Mouse (Mus musculus) hindbrain, postnatal 0 days (tissue): Measurements from ENCODE around the gene Tmx2. TPM values are rescaled to one million over a fixed set of nuclear protein-coding genes. Genes with fewer than 3 reads are reported as not detected.

ENCODE experiments used
- ATAC-seq: fragments of 200-750 bp; cut with Nextera tagmentation; 2 replicates; pipeline ENCODE4 v1.8.0; 2017; ENCODE audit warnings: mild to moderate bottlenecking, moderate TSS enrichment, moderate library complexity
- DNase-seq: peaks from one replicate; pipeline ENCODE4 v3.0.0-alpha.2; 2015; ENCODE audit warnings: low spot score
- H3K27ac ChIP-seq: fragments of 300-500 bp; sonication (generic); 2 replicates; pipeline ENCODE4 v1.5.1; 2014; ENCODE audit warnings: mild to moderate bottlenecking
- H3K27me3 ChIP-seq: fragments of 300-500 bp; sonication (generic); 2 replicates; pipeline ENCODE4 v1.6.1; 2014; ENCODE audit warnings: low read length, mixed read lengths; ENCODE audit not compliant: insufficient read depth
- H3K36me3 ChIP-seq: fragments of 300-500 bp; sonication (generic); 2 replicates; pipeline ENCODE4 v1.6.1; 2014; ENCODE audit warnings: low read length, mixed read lengths; ENCODE audit not compliant: insufficient read depth
- H3K4me1 ChIP-seq: fragments of 300-500 bp; sonication (generic); 2 replicates; pipeline ENCODE4 v1.6.1; 2014; ENCODE audit warnings: antibody characterized with exemption, low read length, mixed read lengths; ENCODE audit not compliant: insufficient read depth
- H3K4me2 ChIP-seq: fragments of 300-500 bp; sonication (generic); 2 replicates; pipeline ENCODE4 v1.6.1; 2014; ENCODE audit warnings: low read depth, mild to moderate bottlenecking, low read length, moderate library complexity, mixed read lengths
- H3K4me3 ChIP-seq: fragments of 300-500 bp; sonication (generic); 2 replicates; pipeline ENCODE4 v1.5.1; 2014; ENCODE audit warnings: low read length
- H3K9ac ChIP-seq: fragments of 300-500 bp; sonication (generic); replicated peaks from 2 replicates; pipeline ENCODE4 v1.6.1; 2014; ENCODE audit warnings: mild to moderate bottlenecking, low read length, moderate library complexity, mixed read lengths
- H3K9me3 ChIP-seq: fragments of 300-500 bp; sonication (generic); 2 replicates; pipeline ENCODE4 v1.6.1; 2016; ENCODE audit warnings: low read length, mixed read lengths
- CTCF ChIP-seq: IDR thresholded peaks from 2 replicates; pipeline ENCODE4 v1.5.1; 2016; ENCODE audit warnings: antibody characterized with exemption, control low read depth, low read depth
- WGBS: fragments of 180-500 bp; shearing (Covaris S2); extraction: QIAGEN DNeasy Blood & Tissue Kit; methylation state at CpG from one replicate; pipeline ENCODE4 v1.1.7; 2014; 5-methylcytosine and 5-hydroxymethylcytosine counted together
- polyA plus RNA-seq: library from polyadenylated mRNA; unstranded; fragments of >200 nt; fragmentation: Nextera tagmentation; extraction: Ambion mirVana; gene quantifications from 2 replicates; pipeline ENCODE4 v1.2.1, GENCODE M21; 2015
- total RNA-seq: library from RNA; depleted of rRNA; stranded (reverse); fragments of >200 nt; gene quantifications from 2 replicates; pipeline ENCODE4 v1.2.3, GENCODE M21; 2014

Gene Tmx2
- total and polyA plus RNA-seq, 2 experiments from 2014 or later: 133 to 347 TPM

- DNase-seq: no peak
- no peaks in the 10 kb centered on the region for H3K27me3 ChIP-seq
- TF ChIP-seq CTCF: no peak
- H3K9me3 ChIP-seq: no peaks in the 10 kb centered on the region
- H3K9ac ChIP-seq: peak overlapping the region; percentile 95
- peak overlapping the region; percentile 97 for H3K4me3 ChIP-seq
- no peak for ATAC-seq
- 0 out of 2 replicates have a peak, but pooled peaks cover 6% of the 10 kb centered on the region for H3K4me1 ChIP-seq
- peak overlapping the region; percentile 94 for H3K4me2 ChIP-seq
- 1% methylated on average over 13 of the region's 26 CpGs for WGBS
- peaks cover 10% of the 10 kb centered on the region; the same call in 1 of the 2 replicates for H3K36me3 ChIP-seq
- peak overlapping the region; percentile 97 for H3K27ac ChIP-seq
These were observed 35.5 kb upstream of the Tmx2 start for GRCm38 (mm10) chr2:84714422-84714810.

- no peak overlapping the region for H3K4me3 ChIP-seq
- no peak overlapping the region for H3K9ac ChIP-seq
- no peaks in the 10 kb centered on the region for H3K27me3 ChIP-seq
- no peak overlapping the region for H3K4me2 ChIP-seq
- H3K36me3 ChIP-seq: peaks cover 21% of the 10 kb centered on the region
- H3K4me1 ChIP-seq: 0 out of 2 replicates have a peak, but pooled peaks cover 6% of the 10 kb centered on the region
- 90% methylated on average over 2 of the region's 2 CpGs for WGBS
- H3K27ac ChIP-seq: no peak overlapping the region
- ATAC-seq (no peak), DNase-seq (no peak)
- no peak for TF ChIP-seq CTCF
- H3K9me3 ChIP-seq: no peaks in the 10 kb centered on the region
These were observed 33.0 kb upstream of the Tmx2 start for GRCm38 (mm10) chr2:84711898-84712297.

GRCm38 (mm10) chr2:84707523-84707922, 28.6 kb upstream of the Tmx2 start:
- no peak for ATAC-seq
- Histone ChIP-seq H3K4me1 (no peaks in the 10 kb centered on the region), H3K9me3 (no peaks in the 10 kb centered on the region), H3K36me3 (peaks cover 21% of the 10 kb centered on the region), H3K27ac (no peak overlapping the region), H3K4me3 (no peak overlapping the region), H3K4me2 (no peak overlapping the region), H3K27me3 (no peaks in the 10 kb centered on the region), H3K9ac (no peak overlapping the region)
- WGBS: 51% methylated on average over 1 of the region's 1 CpGs
- TF ChIP-seq CTCF: no peak
- DNase-seq: no peak

- no peaks in the 10 kb centered on the region for H3K9me3 ChIP-seq
- no peak for TF ChIP-seq CTCF
- H3K4me3 ChIP-seq: no peak overlapping the region
- H3K27ac ChIP-seq: no peak overlapping the region
- H3K27me3 ChIP-seq: no peaks in the 10 kb centered on the region
- 89% methylated on average over 1 of the region's 1 CpGs for WGBS
- DNase-seq (no peak), ATAC-seq (no peak)
- H3K4me1 ChIP-seq: no peaks in the 10 kb centered on the region
- H3K4me2 ChIP-seq: no peak overlapping the region
- H3K9ac ChIP-seq: no peak overlapping the region
- H3K36me3 ChIP-seq: peaks cover 15% of the 10 kb centered on the region
These were observed 26.4 kb upstream of the Tmx2 start for GRCm38 (mm10) chr2:84705295-84705694.

- 87% methylated on average over 5 of the region's 5 CpGs for WGBS
- ATAC-seq (no peak), DNase-seq (no peak)
- H3K9me3 ChIP-seq: no peaks in the 10 kb centered on the region
- no peaks in the 10 kb centered on the region for H3K27me3 ChIP-seq
- no peak overlapping the region for H3K4me2 ChIP-seq
- no peak for TF ChIP-seq CTCF
- H3K36me3 ChIP-seq: peaks cover 11% of the 10 kb centered on the region
- no peaks in the 10 kb centered on the region for H3K4me1 ChIP-seq
- H3K9ac ChIP-seq: no peak overlapping the region
- no peak overlapping the region for H3K4me3 ChIP-seq
- H3K27ac ChIP-seq: no peak overlapping the region
These were observed 25.4 kb upstream of the Tmx2 start for GRCm38 (mm10) chr2:84704329-84704728.

- H3K36me3 ChIP-seq: peaks cover 7% of the 10 kb centered on the region
- no peaks in the 10 kb centered on the region for H3K9me3 ChIP-seq
- no peak overlapping the region for H3K4me3 ChIP-seq
- H3K27ac ChIP-seq: no peak overlapping the region
- ATAC-seq (no peak), DNase-seq (no peak)
- H3K4me1 ChIP-seq: no peaks in the 10 kb centered on the region
- H3K4me2 ChIP-seq: no peak overlapping the region
- 91% methylated on average over 1 of the region's 1 CpGs for WGBS
- H3K9ac ChIP-seq: no peak overlapping the region
- TF ChIP-seq CTCF: no peak
- H3K27me3 ChIP-seq: no peaks in the 10 kb centered on the region
These were observed 24.6 kb upstream of the Tmx2 start for GRCm38 (mm10) chr2:84703497-84703896.

- Histone ChIP-seq H3K27ac (no peak overlapping the region), H3K36me3 (peaks cover 43% of the 10 kb centered on the region), H3K4me3 (no peak overlapping the region), H3K9me3 (no peaks in the 10 kb centered on the region), H3K4me1 (no peaks in the 10 kb centered on the region), H3K9ac (no peak overlapping the region), H3K4me2 (no peak overlapping the region), H3K27me3 (no peaks in the 10 kb centered on the region)
- WGBS: 91% methylated on average over 5 of the region's 5 CpGs
- DNase-seq (no peak), ATAC-seq (no peak)
- TF ChIP-seq CTCF: no peak
These were observed 16.2 kb upstream of the Tmx2 start for GRCm38 (mm10) chr2:84695007-84695695.
